Mouse (Mus musculus) ES-Bruce4 (cell line): ENCODE results near the gene 4933411K16Rik.

Experiments used
- CTCF ChIP-seq: IDR thresholded peaks from one replicate; pipeline ENCODE4 v1.8.1; 2011; ENCODE audit warnings: low read depth, low read length
- EP300 ChIP-seq: IDR thresholded peaks from 2 replicates; pipeline ENCODE4 v1.6.1; 2011; ENCODE audit warnings: low read depth, low read length; ENCODE audit not compliant: insufficient read depth
- POLR2A ChIP-seq: IDR thresholded peaks from one replicate; pipeline ENCODE4 v1.8.1; 2011; ENCODE audit warnings: low read length; ENCODE audit not compliant: insufficient read depth

GRCm38 (mm10) chr19:42054255-42054654 is 2.2 kb downstream of the 4933411K16Rik start:
- no peak for TF ChIP-seq EP300
- no peak for TF ChIP-seq POLR2A
- no peak for TF ChIP-seq CTCF
